Mouse (Mus musculus) hindbrain, postnatal 0 days (tissue): ENCODE measurements around the gene Eef1g. TPM values are rescaled to one million over a fixed set of nuclear protein-coding genes. Genes with fewer than 3 reads are reported as not detected.

Source experiments
- ATAC-seq: fragments of 200-750 bp; cut with Nextera tagmentation; 2 replicates; pipeline ENCODE4 v1.8.0; 2017; ENCODE audit warnings: mild to moderate bottlenecking, moderate TSS enrichment, moderate library complexity
- DNase-seq: peaks from one replicate; pipeline ENCODE4 v3.0.0-alpha.2; 2015; ENCODE audit warnings: low spot score
- H3K27ac ChIP-seq: fragments of 300-500 bp; sonication (generic); 2 replicates; pipeline ENCODE4 v1.5.1; 2014; ENCODE audit warnings: mild to moderate bottlenecking
- H3K27me3 ChIP-seq: fragments of 300-500 bp; sonication (generic); 2 replicates; pipeline ENCODE4 v1.6.1; 2014; ENCODE audit warnings: low read length, mixed read lengths; ENCODE audit not compliant: insufficient read depth
- H3K36me3 ChIP-seq: fragments of 300-500 bp; sonication (generic); 2 replicates; pipeline ENCODE4 v1.6.1; 2014; ENCODE audit warnings: low read length, mixed read lengths; ENCODE audit not compliant: insufficient read depth
- H3K4me1 ChIP-seq: fragments of 300-500 bp; sonication (generic); 2 replicates; pipeline ENCODE4 v1.6.1; 2014; ENCODE audit warnings: antibody characterized with exemption, low read length, mixed read lengths; ENCODE audit not compliant: insufficient read depth
- H3K4me2 ChIP-seq: fragments of 300-500 bp; sonication (generic); 2 replicates; pipeline ENCODE4 v1.6.1; 2014; ENCODE audit warnings: low read depth, mild to moderate bottlenecking, low read length, moderate library complexity, mixed read lengths
- H3K4me3 ChIP-seq: fragments of 300-500 bp; sonication (generic); 2 replicates; pipeline ENCODE4 v1.5.1; 2014; ENCODE audit warnings: low read length
- H3K9ac ChIP-seq: fragments of 300-500 bp; sonication (generic); replicated peaks from 2 replicates; pipeline ENCODE4 v1.6.1; 2014; ENCODE audit warnings: mild to moderate bottlenecking, low read length, moderate library complexity, mixed read lengths
- H3K9me3 ChIP-seq: fragments of 300-500 bp; sonication (generic); 2 replicates; pipeline ENCODE4 v1.6.1; 2016; ENCODE audit warnings: low read length, mixed read lengths
- CTCF ChIP-seq: IDR thresholded peaks from 2 replicates; pipeline ENCODE4 v1.5.1; 2016; ENCODE audit warnings: antibody characterized with exemption, control low read depth, low read depth
- WGBS: fragments of 180-500 bp; shearing (Covaris S2); extraction: QIAGEN DNeasy Blood & Tissue Kit; methylation state at CpG from one replicate; pipeline ENCODE4 v1.1.7; 2014; 5-methylcytosine and 5-hydroxymethylcytosine counted together
- polyA plus RNA-seq: library from polyadenylated mRNA; unstranded; fragments of >200 nt; fragmentation: Nextera tagmentation; extraction: Ambion mirVana; gene quantifications from 2 replicates; pipeline ENCODE4 v1.2.1, GENCODE M21; 2015
- total RNA-seq: library from RNA; depleted of rRNA; stranded (reverse); fragments of >200 nt; gene quantifications from 2 replicates; pipeline ENCODE4 v1.2.3, GENCODE M21; 2014

The Eef1g gene
- total and polyA plus RNA-seq, 2 experiments from 2014 or later, result 256 to 469 TPM

- H3K27ac ChIP-seq, result no peak overlapping the region
- H3K36me3 ChIP-seq, result peaks cover 39% of the 10 kb centered on the region
- no peak overlapping the region for H3K4me2 ChIP-seq
- no peak overlapping the region for H3K9ac ChIP-seq
- H3K4me1 ChIP-seq, result 0 out of 2 replicates have a peak, but pooled peaks cover 11% of the 10 kb centered on the region
- H3K27me3 ChIP-seq, result no peaks in the 10 kb centered on the region
- ATAC-seq (no peak), DNase-seq (no peak)
- TF ChIP-seq CTCF, result no peak
- 55% methylated on average over 5 of the region's 5 CpGs for WGBS
- H3K4me3 ChIP-seq, result no peak overlapping the region
- H3K9me3 ChIP-seq, result no peaks in the 10 kb centered on the region
Observed at GRCm38 (mm10) chr19:8944062-8944461, 22.8 kb upstream of the Eef1g start.

GRCm38 (mm10) chr19:8944750-8945149 lies 22.1 kb upstream of the Eef1g start:
- Histone ChIP-seq H3K9ac (no peak overlapping the region), H3K4me3 (no peak overlapping the region), H3K4me2 (peak overlapping the region; percentile 27; the same call in 1 of the 2 replicates), H3K27me3 (no peaks in the 10 kb centered on the region), H3K27ac (no peak overlapping the region), H3K36me3 (peaks cover 43% of the 10 kb centered on the region), H3K9me3 (no peaks in the 10 kb centered on the region), H3K4me1 (0 out of 2 replicates have a peak, but pooled peaks cover 11% of the 10 kb centered on the region)
- DNase-seq, result peak; percentile 84
- no peak for ATAC-seq
- 30% methylated on average over 5 of the region's 5 CpGs for WGBS
- no peak for TF ChIP-seq CTCF

- WGBS, result 78% methylated on average over 6 of the region's 6 CpGs
- no peaks in the 10 kb centered on the region for H3K27me3 ChIP-seq
- TF ChIP-seq CTCF, result no peak
- 0 out of 2 replicates have a peak overlapping the region, but pooled peaks have one; percentile 7 for H3K9ac ChIP-seq
- H3K36me3 ChIP-seq, result peaks cover 44% of the 10 kb centered on the region
- DNase-seq (no peak), ATAC-seq (no peak)
- H3K27ac ChIP-seq, result no peak overlapping the region
- 0 out of 2 replicates have a peak, but pooled peaks cover 11% of the 10 kb centered on the region for H3K4me1 ChIP-seq
- H3K4me2 ChIP-seq, result peak overlapping the region; percentile 27; the same call in 1 of the 2 replicates
- no peaks in the 10 kb centered on the region for H3K9me3 ChIP-seq
- no peak overlapping the region for H3K4me3 ChIP-seq
Observed at GRCm38 (mm10) chr19:8945251-8945650, 21.6 kb upstream of the Eef1g start.

GRCm38 (mm10) chr19:8946929-8947328 lies 19.9 kb upstream of the Eef1g start:
- H3K36me3 ChIP-seq, result peaks cover 58% of the 10 kb centered on the region
- 0 out of 2 replicates have a peak, but pooled peaks cover 11% of the 10 kb centered on the region for H3K4me1 ChIP-seq
- H3K4me3 ChIP-seq, result no peak overlapping the region
- 99% methylated on average over 7 of the region's 7 CpGs for WGBS
- no peak for TF ChIP-seq CTCF
- H3K9me3 ChIP-seq, result no peaks in the 10 kb centered on the region
- no peak overlapping the region for H3K9ac ChIP-seq
- H3K4me2 ChIP-seq, result no peak overlapping the region
- H3K27me3 ChIP-seq, result no peaks in the 10 kb centered on the region
- H3K27ac ChIP-seq, result no peak overlapping the region
- ATAC-seq (no peak), DNase-seq (no peak)

GRCm38 (mm10) chr19:8950190-8950589 lies 16.7 kb upstream of the Eef1g start:
- 88% methylated on average over 5 of the region's 5 CpGs for WGBS
- no peaks in the 10 kb centered on the region for H3K9me3 ChIP-seq
- H3K4me1 ChIP-seq, result 0 out of 2 replicates have a peak, but pooled peaks cover 13% of the 10 kb centered on the region
- H3K9ac ChIP-seq, result no peak overlapping the region
- H3K27ac ChIP-seq, result no peak overlapping the region
- DNase-seq, result no peak
- H3K4me3 ChIP-seq, result no peak overlapping the region
- H3K4me2 ChIP-seq, result no peak overlapping the region
- H3K36me3 ChIP-seq, result peaks cover 54% of the 10 kb centered on the region
- ATAC-seq, result no peak
- TF ChIP-seq CTCF, result no peak
- H3K27me3 ChIP-seq, result no peaks in the 10 kb centered on the region

- Histone ChIP-seq H3K4me2 (no peak overlapping the region), H3K9ac (no peak overlapping the region; the same call in 1 of the 2 replicates), H3K27ac (peak overlapping the region; percentile 88), H3K36me3 (peaks cover 37% of the 10 kb centered on the region), H3K27me3 (no peaks in the 10 kb centered on the region), H3K9me3 (no peaks in the 10 kb centered on the region), H3K4me3 (no peak overlapping the region), H3K4me1 (0 out of 2 replicates have a peak, but pooled peaks cover 12% of the 10 kb centered on the region)
- DNase-seq, result peak; percentile 27
- ATAC-seq, result no peak
- TF ChIP-seq CTCF, result no peak
- WGBS, result 78% methylated on average over 9 of the region's 9 CpGs
Observed at GRCm38 (mm10) chr19:8952241-8952640, 14.6 kb upstream of the Eef1g start.
